Mouse (Mus musculus) brain, adult 10 weeks (tissue): ENCODE results near the gene Ubc. TPM values are rescaled to one million over a fixed set of nuclear protein-coding genes. Genes with fewer than 3 reads are reported as not detected.

Experiments used
- polyA plus RNA-seq: library from polyadenylated mRNA; stranded (reverse); fragments of 350-450 nt; fragmentation: Illumina TruSeq; extraction: RNeasy Lipid Tissue Mini Kit (QIAGEN cat#74804); gene quantifications from one replicate; pipeline ENCODE4 v1.2.3, GENCODE M21; 2015; ENCODE audit warnings: low read depth, low replicate concordance

Ubc gene
- 551 TPM for polyA plus RNA-seq

GRCm38 (mm10) chr5:125389579-125390441 lies at the start of gene Ubc:
TSS of gene Ubc (minus strand) at chr5:125390202.

GRCm38 (mm10) chr5:125433793-125434337 lies 43.9 kb upstream of the Ubc start, which contains the start of gene Dhx37:
TSS of gene Dhx37 (minus strand) at chr5:125434121.

GRCm38 (mm10) chr5:125389131-125389578 lies 847 bp downstream of the Ubc start, which contains the start of gene Gm10382:
TSS of gene Gm10382 (plus strand) at chr5:125389322.

GRCm38 (mm10) chr5:125340547-125341262 lies 49.3 kb downstream of the Ubc start, which contains the start of gene Scarb1:
TSS of gene Scarb1 (minus strand) at chr5:125341094.

Other genes starting within 250 kb of the Ubc start
- 83.3 TPM for gene Ncor2, start 211.0 kb downstream of the Ubc start, polyA plus RNA-seq
- gene Scarb1, start 49.1 kb downstream of the Ubc start, polyA plus RNA-seq: 24.3 TPM
- gene Gm10382, start 880 bp downstream of the Ubc start, polyA plus RNA-seq: not detected
- gene Dhx37, start 43.9 kb upstream of the Ubc start, polyA plus RNA-seq: 11.1 TPM
- 43.6 TPM for gene Bri3bp, start 51.4 kb upstream of the Ubc start, polyA plus RNA-seq
- 27.9 TPM for gene Aacs, start 85.6 kb upstream of the Ubc start, polyA plus RNA-seq
- gene Tmem132b, start 141.6 kb upstream of the Ubc start, polyA plus RNA-seq: 42.4 TPM